Mouse (Mus musculus): ENCODE results near the gene Ankrd36. TPM values are rescaled to one million over a fixed set of nuclear protein-coding genes. Genes with fewer than 3 reads are reported as not detected.

Ankrd36 gene
- not detected for polyA plus RNA-seq (2014; fragmentation: Illumina TruSeq; extraction: RNeasy Lipid Tissue Mini Kit (QIAGEN cat#74804); ENCODE audit: low read depth, low replicate concordance)

DNA sequence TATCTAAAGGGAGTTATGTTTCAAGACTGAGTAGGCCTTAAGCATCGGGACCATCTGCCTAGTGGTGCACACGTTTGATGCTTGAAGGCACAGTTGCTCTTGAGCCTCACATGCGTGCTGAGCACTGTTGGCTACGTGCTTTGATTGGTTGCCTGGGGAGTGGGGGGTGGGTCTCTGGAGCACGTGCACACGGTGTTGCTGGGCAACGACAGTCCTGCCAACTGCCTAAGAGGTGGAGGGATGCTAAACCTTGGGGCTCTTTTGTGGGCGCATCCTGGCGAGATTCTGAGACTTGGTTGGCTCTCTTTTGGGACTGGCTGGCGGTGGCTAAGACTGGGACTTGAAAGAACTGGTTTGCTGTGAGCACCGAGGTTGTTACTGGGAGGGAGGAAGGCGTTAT lies at the start of gene Ankrd36:
Ankrd36 (plus strand) TSS at position 211 of the 400 bp plus-strand sequence.

DNA sequence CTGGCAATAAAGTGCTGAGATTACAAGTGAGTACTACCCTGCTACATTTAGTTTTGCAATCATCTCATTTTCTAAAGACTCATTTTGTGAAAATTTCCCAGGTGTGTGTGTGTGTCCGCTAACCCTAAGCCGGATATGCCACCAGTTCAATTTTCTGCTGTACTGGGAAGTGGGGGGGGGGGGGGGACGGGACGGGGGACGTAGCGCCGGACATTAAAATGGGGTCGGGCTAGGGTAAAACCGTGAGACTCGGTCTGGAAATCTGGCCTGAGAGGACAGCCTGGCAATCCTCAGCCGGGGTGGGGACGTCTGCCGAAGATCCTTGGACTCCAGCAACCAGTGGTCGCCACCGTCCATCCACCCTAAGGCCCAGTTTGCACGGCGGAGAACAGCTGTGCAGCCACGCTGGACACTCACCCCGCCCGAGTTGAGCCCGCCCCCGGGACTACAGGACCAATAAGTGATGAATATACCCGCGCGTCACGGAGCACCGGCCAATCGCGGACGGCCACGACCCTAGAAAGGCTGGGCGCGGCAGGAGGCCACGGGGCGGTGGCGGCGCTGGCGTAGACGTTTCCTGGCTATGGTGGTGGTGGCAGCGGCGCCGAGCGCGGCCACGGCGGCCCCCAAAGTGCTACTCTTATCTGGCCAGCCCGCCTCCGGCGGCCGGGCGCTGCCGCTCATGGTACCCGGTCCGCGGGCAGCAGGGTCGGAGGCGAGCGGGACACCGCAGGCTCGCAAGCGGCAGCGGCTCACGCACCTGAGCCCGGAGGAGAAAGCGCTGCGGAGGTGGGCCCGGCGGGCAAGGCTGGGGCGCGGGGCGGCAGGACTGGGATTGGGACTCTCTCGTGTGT lies 48.8 kb upstream of the Ankrd36 start, which contains the start of gene Xbp1:
Xbp1 (plus strand) TSS at position 248 of the 854 bp plus-strand sequence.

DNA sequence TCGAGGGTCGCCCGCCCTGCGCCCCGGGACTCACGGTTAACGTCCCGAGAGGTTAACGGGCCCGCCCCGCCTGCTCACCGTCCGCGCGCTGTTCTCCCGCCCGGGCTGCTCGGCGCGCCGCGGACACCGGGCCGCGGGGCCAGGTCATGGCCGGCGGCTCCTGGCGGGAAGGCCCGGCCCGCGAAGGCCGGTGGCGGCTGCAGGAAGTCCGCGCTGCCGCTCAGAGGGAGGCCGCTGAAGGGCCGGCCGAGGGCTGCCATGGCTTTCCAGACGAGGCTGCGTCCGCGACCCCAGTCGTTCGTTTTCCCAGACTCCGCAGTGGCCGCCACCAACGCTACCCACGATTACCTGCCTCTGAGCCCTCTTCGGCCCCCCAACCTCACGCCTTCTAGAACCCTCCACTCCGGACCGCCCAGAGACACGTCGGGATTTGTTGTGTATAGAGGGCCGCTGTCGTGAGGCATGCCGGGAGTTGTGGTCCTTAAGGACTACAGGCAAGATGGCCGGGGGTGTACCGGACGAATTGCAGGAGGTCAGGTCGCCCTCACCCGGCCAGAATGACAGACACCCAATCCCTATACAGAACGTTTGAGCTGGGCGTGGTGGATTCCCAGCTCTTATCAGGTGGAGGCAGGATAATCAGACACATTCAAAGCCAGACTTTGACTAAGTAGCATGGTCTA lies 27.5 kb upstream of the Ankrd36 start, which contains the start of gene Ccdc117:
Ccdc117 (minus strand) TSS at position 389 of the 683 bp plus-strand sequence.

DNA sequence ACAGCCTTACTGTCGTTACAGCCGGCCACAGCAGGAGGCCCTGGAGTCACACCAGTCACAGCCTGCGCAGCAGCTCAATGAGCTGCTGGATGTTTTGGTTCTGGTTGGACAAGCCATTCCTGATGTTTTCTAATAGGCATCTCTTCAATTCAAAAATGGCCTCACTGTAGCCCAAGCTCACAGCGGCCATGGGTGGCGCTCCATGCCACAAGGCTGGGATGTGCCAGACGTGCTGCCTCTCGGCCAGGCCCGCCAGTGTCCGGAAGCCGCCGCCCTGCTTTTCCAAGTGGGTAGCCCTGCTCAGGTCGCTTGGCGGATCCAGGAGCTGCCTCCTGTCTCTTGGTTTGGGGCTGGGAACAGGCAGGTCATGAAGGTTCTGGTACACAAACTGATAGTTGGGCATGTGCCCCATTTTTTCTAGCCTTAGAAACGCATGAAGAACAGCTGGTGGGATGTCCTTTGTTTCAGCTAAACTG lies 146.2 kb downstream of the Ankrd36 start, which contains the start of gene Mrps24:
Mrps24 (minus strand) TSS at position 51 of the 476 bp plus-strand sequence.

Other genes with a start within 250 kb of the Ankrd36 start
- 7.9 TPM for gene Znrf3, start 124.8 kb upstream of the Ankrd36 start, polyA plus RNA-seq (2014; fragmentation: Illumina TruSeq; extraction: RNeasy Lipid Tissue Mini Kit (QIAGEN cat#74804); ENCODE audit: low read depth, low replicate concordance)
- 222 TPM for gene Xbp1, start 49.0 kb upstream of the Ankrd36 start, polyA plus RNA-seq (2014; fragmentation: Illumina TruSeq; extraction: RNeasy Lipid Tissue Mini Kit (QIAGEN cat#74804); ENCODE audit: low read depth, low replicate concordance)
- 37.9 TPM for gene Ccdc117, start 27.5 kb upstream of the Ankrd36 start, polyA plus RNA-seq (2014; fragmentation: Illumina TruSeq; extraction: RNeasy Lipid Tissue Mini Kit (QIAGEN cat#74804); ENCODE audit: low read depth, low replicate concordance)
- gene Mrps24, start 146.0 kb downstream of the Ankrd36 start, polyA plus RNA-seq (2014; fragmentation: Illumina TruSeq; extraction: RNeasy Lipid Tissue Mini Kit (QIAGEN cat#74804); ENCODE audit: low read depth, low replicate concordance): 6.9 TPM
- gene Urgcp, start 192.7 kb downstream of the Ankrd36 start, polyA plus RNA-seq (2014; fragmentation: Illumina TruSeq; extraction: RNeasy Lipid Tissue Mini Kit (QIAGEN cat#74804); ENCODE audit: low read depth, low replicate concordance): 6.7 TPM
- 5.0 TPM for gene Dbnl, start 218.8 kb downstream of the Ankrd36 start, polyA plus RNA-seq (2014; fragmentation: Illumina TruSeq; extraction: RNeasy Lipid Tissue Mini Kit (QIAGEN cat#74804); ENCODE audit: low read depth, low replicate concordance)
- gene Pgam2, start 234.0 kb downstream of the Ankrd36 start, polyA plus RNA-seq (2014; fragmentation: Illumina TruSeq; extraction: RNeasy Lipid Tissue Mini Kit (QIAGEN cat#74804); ENCODE audit: low read depth, low replicate concordance): not detected

Data from sigmoid colon, adult 10 weeks (tissue).